Mouse (Mus musculus): ENCODE measurements around the gene Serpina16.
"Not testable (repeated sequence)": the region's sequence is repeated elsewhere in the genome, so short reads cannot be mapped to it uniquely, and the experiment has no call there.

Gene Serpina16

GRCm38 (mm10) chr12:103676039-103676438 is at the start of gene Serpina16:
TSS of gene Serpina16 (minus strand) at chr12:103676139.
- DNase-seq = no peak

DNA sequence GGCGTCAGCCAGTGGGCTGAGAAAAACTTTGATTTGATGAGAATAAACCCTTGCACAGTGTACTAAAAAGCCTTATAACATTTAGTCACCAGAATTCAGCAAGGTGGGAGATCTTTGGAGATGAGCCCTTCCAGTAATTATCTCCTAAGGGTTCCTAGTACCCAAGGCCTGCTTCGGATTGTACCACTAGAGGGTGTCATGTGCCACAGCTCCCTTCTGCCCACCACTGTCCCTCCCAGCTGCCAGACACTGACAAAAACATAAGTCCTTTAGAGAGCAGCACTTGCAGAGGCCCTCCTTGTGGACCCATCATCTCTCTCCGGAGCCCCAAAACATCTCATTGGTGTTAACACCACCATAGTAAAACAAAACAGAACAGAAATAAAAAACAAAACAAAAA is 35.6 kb upstream of the Serpina16 start:
- DNase-seq = no peak

DNA sequence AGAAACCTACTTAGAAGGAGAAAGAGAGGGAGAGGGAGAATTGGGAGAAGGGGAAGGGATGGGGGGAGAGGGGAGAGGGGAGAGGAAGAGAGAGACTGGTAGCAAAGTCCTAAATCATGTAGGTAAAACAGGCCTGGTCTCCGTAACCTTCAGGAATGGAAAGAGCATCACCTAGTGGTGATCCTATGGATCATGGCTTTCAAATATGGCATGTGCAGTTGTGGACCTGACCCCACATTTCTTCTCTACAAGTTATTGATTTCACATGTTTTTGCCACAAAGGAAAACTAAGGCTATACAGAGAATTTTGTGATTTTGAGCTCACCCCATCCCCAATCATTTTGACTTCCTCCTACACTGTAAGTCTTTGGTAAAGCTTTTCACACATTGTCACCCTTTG is 34.5 kb upstream of the Serpina16 start:
- DNase-seq = no peak

- no peak for DNase-seq
Observed at GRCm38 (mm10) chr12:103706113-103706512, 30.2 kb upstream of the Serpina16 start.

DNA sequence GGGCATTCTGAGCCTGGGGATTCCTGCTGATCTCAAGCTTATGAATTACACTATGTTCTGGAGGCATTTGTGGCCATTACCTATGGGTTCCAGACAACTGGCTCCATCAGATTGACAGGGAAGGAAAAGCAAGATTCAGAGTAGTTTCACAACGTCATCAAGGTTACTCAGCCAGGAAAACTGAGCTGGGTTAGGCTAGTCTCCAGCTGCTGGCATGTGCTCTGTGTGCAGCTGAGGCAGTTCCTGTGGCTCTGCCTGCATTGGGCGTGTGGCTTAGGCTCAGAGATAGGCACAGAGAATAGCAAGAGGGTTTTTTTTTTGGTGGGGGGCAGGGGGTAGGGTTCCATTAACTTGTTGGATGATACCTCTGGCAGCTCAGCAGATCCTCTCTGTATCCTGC is 29.6 kb upstream of the Serpina16 start:
- DNase-seq = no peak

DNA sequence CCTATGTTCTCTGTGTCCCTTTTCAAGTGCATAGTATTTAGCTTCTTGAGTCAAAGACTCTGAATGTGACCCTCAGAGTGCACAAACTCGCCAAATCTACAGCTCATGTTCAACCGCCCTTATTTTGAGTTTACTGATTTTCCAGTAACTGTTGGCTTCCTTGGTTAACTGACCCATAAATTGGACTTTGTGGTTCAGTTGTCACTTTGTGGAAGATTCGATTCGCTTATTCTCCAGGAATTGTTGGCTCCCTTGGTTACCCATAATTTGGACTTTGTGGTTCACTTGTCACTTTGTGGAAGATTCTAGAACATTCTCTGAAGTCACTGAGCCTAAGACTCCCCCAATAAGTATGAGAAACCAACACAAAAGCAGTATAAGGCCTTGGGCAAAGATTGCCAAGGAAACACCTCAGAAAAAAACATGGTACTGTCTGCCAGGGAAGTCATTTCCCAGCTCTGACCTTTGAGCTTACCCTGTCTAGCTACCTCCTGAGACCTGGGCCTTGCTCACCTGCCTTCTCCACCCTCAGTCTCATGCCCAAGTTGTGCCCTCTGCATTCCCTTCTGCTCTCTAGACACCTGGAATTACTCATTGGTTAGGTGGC is 24.3 kb upstream of the Serpina16 start:
- DNase-seq = no peak

- DNase-seq = no peak
Observed at GRCm38 (mm10) chr12:103695429-103695828, 19.5 kb upstream of the Serpina16 start, which contains the start of gene Serpina1f. TSS of gene Serpina1f (minus strand) at chr12:103695529.

GRCm38 (mm10) chr12:103688221-103688814 is 12.4 kb upstream of the Serpina16 start:
- no peak for DNase-seq

DNA sequence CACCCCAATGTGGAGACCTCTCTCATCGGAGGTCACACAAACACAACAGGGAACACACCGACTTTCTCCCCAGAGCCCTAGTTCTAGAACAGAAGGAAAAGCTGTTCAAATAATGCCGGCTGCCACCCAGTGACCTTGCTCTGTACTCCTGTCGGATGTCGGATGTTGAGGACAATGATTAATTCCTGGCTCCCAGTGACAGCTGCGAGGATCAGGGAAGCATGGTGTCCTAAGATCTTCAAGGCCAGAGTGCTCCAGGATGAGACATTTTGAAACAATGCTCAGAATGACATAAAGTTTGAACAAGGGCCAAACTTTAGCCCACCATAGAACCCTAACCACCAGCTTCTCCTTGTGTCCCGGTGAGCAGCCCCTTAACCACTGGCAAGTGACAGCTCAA is 11.1 kb upstream of the Serpina16 start:
- DNase-seq = no peak

DNA sequence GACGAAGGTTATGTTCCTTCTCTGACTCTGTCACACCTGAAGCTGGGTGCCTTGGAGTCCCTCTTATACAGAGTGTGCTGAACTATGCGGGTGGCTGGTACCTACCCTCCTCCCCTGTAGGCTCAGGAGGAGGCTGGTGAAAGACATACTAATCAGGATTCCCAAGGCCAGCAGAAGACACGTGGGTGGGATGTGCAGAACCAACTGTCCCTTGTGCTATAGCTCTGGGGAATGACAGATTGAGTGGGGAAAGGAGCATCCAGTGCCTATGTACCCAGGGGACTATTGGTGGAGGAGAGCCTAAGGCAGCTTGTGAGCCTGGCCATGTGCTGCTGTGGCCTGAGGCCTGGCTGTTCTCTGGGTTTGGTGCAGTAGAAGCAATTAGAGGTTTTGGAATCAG is 10.1 kb upstream of the Serpina16 start:
- DNase-seq = no peak

DNA sequence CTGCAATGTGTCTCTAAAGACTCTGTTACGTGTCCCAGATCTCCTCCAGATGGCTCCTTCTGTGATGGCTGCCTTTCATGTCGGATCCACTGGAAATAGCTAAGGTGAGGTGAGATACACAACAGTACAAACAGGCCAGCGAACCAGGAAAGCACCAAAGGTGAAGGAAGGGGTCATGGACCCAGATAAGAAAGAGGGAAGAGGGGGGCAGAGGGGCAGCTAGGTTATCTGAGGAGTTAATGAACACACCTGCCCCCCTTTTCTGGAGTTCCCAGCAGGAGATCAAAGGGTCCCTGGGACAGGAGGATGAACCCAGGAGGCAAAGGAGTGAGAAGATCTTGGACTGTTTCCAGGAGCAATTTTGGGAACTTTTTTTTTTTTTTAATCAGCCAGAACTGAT is 9.4 kb upstream of the Serpina16 start:
- DNase-seq = no peak

DNA sequence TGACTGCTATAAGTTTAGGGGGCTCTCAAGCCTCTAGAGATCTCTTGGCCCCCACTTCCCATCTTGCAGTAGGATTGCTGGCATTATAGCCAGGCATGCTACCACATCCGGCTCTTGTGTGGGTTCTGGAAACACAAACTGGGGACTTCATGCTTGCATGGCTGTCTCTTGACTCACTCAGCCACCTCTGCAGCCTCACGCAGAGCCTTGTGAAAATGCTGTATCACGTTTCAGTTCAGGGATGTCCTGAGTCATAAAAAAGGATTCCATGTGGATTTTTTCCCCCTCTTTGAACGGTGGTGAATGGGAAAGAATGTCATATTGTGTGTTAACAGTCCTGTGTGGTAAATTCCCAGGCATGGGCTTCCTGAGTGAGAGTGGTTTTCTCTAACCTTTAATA is 7.8 kb upstream of the Serpina16 start:
- DNase-seq = no peak

DNA sequence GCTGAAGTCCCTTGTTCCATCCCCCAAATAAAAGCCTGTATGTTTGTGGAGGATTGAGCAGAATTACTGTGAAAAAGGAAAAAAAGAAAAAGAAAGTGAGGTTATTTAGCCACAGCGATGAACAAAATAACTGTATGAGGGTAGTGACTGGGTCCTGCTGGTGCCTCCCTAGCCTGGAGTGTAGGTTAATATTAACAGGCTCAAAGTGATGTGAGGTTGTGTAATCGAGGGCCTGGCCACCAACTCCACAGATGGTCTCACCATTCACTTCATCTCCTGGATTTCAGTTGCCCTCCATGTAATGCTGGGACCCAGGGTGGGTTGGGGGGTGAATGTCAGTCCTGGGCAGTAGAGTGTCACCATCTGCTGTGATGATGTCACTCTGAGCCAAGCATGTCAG is 5.8 kb upstream of the Serpina16 start:
- no peak for DNase-seq

DNA sequence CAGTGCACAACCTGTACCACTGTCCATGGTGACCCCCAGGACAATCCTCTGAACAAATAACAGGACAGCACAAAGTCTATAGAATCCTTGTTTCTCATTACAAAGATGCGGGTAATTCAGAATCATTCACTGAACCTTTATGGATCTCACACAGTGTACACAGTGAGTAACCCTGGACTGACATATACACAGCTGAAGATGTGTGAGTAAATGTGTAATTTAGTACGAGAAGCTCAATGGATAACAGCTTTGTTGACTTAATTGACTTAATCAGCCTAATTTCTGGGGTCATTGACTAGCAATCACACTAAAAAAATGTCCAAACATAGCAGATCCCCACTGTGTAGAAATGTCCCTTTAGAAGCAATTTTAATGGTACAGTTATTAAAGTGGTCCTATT is 5.2 kb upstream of the Serpina16 start:
- DNase-seq = no peak

DNA sequence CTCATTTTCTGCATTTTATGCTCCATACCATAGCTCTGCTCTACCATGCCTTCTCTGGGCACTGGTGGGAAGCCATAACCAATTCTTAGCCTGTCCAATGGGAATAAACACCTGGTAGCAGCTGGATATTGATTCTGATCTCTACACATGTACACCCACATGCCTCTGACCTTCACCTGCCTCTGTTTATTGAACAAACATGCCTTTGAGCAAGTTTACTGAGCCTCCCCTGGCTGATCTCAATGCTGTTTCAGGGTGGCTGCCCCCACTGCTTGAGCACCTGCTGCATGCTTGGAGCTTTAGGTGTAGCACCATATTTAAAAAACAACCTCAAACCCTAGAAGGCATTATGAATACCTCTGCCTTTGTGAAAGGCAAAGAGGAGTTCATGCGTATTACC is 3.9 kb upstream of the Serpina16 start:
- not testable (repeated sequence) for DNase-seq

DNA sequence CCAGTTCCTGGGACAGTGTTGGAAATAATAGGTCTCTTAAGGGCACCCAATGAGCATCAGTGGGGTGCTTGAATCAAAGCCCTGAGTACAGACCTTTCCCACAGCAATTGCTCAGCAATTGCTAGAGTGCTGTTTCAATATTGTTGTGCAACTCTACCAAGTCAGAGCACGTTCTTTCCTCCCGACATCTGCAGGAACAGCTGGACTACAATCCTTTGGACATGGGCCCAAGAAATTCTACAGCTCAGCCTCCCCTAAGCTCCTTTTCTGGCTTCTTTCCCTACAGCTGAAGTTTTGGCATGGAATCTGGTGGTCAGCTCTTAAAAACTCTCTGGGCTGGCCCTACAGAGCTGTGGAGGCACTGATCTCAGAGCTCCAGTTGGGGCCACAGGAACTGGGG is 2.8 kb downstream of the Serpina16 start:
- DNase-seq = no peak

- no peak for DNase-seq
Observed at GRCm38 (mm10) chr12:103671483-103671882, 4.5 kb downstream of the Serpina16 start.

GRCm38 (mm10) chr12:103670964-103671363 is 5.0 kb downstream of the Serpina16 start:
- no peak for DNase-seq

GRCm38 (mm10) chr12:103670344-103670743 is 5.6 kb downstream of the Serpina16 start:
- DNase-seq = no peak

GRCm38 (mm10) chr12:103665286-103665685 is 10.7 kb downstream of the Serpina16 start:
- no peak for DNase-seq

DNA sequence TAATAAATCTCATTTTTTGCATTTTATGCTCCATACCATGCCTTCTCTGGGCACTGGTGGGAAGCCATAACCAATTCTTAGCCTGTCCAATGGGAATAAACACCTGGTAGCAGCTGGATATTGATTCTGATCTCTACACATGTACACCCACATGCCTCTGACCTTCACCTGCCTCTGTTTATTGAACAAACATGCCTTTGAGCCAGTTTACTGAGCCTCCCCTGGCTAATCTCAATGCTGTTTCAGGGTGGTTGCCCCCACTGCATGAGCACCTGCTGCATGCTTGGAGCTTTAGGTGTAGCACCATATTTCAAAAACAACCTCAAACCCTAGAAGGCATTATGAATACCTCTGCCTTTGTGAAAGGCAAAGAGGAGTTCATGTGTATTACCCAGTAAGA is 13.9 kb downstream of the Serpina16 start:
- DNase-seq = not testable (repeated sequence)

DNA sequence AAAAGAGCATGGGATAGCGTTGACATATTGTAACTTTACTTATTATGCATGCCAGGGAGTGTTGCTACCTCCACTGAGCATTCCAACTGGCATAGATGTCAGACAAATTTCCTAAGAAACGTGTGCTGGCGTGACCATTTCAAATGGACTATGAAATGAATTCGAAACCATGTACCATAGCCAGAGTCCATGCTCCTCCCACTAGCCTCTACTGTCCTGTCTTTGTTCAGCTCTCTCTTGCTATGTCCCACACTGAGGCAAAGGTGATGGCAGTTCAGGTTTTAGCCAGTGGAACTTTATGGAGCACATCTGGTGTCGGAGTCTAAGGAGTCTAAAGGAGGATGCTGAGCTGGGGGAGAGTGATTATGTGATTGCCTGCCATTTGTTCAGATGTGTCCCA is 15.9 kb downstream of the Serpina16 start:
- no peak for DNase-seq

- DNase-seq = no peak
Observed at GRCm38 (mm10) chr12:103659171-103659570, 16.8 kb downstream of the Serpina16 start.

GRCm38 (mm10) chr12:103657991-103658390 is 17.9 kb downstream of the Serpina16 start:
- DNase-seq = no peak
